Mouse (Mus musculus) stomach, embryonic 14.5 days (tissue): Measurements from ENCODE around the gene Slc24a4. TPM values are rescaled to one million over a fixed set of nuclear protein-coding genes. Genes with fewer than 3 reads are reported as not detected.

ENCODE experiments used
- ATAC-seq: fragments of 200-750 bp; cut with Nextera tagmentation; 2 replicates; pipeline ENCODE4 v1.8.0; 2017; ENCODE audit warnings: low read depth, moderate TSS enrichment; ENCODE audit not compliant: insufficient number of reproducible peaks, insufficient read depth, low FRiP score
- H3K27ac ChIP-seq: fragments of 300-500 bp; sonication (generic); 2 replicates; pipeline ENCODE4 v1.5.1; 2014; ENCODE audit warnings: mild to moderate bottlenecking, low read length, moderate library complexity, mixed read lengths
- H3K27me3 ChIP-seq: fragments of 300-500 bp; sonication (generic); 2 replicates; pipeline ENCODE4 v1.6.1; 2014; ENCODE audit warnings: low read length, control low read depth, mixed read lengths; ENCODE audit not compliant: control insufficient read depth, insufficient read depth
- H3K36me3 ChIP-seq: fragments of 300-500 bp; sonication (generic); 2 replicates; pipeline ENCODE4 v1.6.1; 2014; ENCODE audit warnings: mild to moderate bottlenecking, control low read depth, low read length, moderate library complexity, mixed read lengths; ENCODE audit not compliant: control insufficient read depth, insufficient read depth
- H3K4me1 ChIP-seq: fragments of 300-500 bp; sonication (generic); 2 replicates; pipeline ENCODE4 v1.6.1; 2014; ENCODE audit warnings: low read length, control low read depth, mixed read lengths; ENCODE audit not compliant: control insufficient read depth, insufficient read depth
- H3K4me2 ChIP-seq: fragments of 300-500 bp; sonication (generic); replicated peaks from 2 replicates; pipeline ENCODE4 v1.6.1; 2014; ENCODE audit warnings: low read depth, low read length, control low read depth
- H3K4me3 ChIP-seq: fragments of 300-500 bp; sonication (generic); 2 replicates; pipeline ENCODE4 v1.5.1; 2014; ENCODE audit warnings: low read depth, low read length, control low read depth
- H3K9ac ChIP-seq: fragments of 300-500 bp; sonication (generic); replicated peaks from 2 replicates; pipeline ENCODE4 v1.6.1; 2014; ENCODE audit warnings: low read depth, mild to moderate bottlenecking, control low read depth, low read length, moderate library complexity, mixed read lengths
- H3K9me3 ChIP-seq: fragments of 300-500 bp; sonication (generic); 2 replicates; pipeline ENCODE4 v1.6.1; 2016; ENCODE audit warnings: low read depth, low read length, control low read depth; ENCODE audit not compliant: control insufficient read depth
- WGBS: fragments of 180-500 bp; shearing (Covaris S2); extraction: QIAGEN DNeasy Blood & Tissue Kit; methylation state at CpG from one replicate; pipeline ENCODE4 v1.1.7; 2014; 5-methylcytosine and 5-hydroxymethylcytosine counted together
- polyA plus RNA-seq: library from polyadenylated mRNA; unstranded; fragments of >200 nt; fragmentation: Nextera tagmentation; extraction: Ambion mirVana; gene quantifications from 2 replicates; pipeline ENCODE4 v1.2.1, GENCODE M21; 2014

The Slc24a4 gene
- polyA plus RNA-seq, 1 experiment from 2014 or later = 0.26 TPM

- no peaks in the 10 kb centered on the region for H3K27me3 ChIP-seq
- no peaks in the 10 kb centered on the region for H3K36me3 ChIP-seq
- H3K9ac ChIP-seq = no peak overlapping the region
- no peak overlapping the region for H3K4me2 ChIP-seq
- WGBS = 90% methylated on average over 5 of the region's 5 CpGs
- H3K27ac ChIP-seq = no peak overlapping the region
- no peak for ATAC-seq
- no peak overlapping the region for H3K4me3 ChIP-seq
- no peaks in the 10 kb centered on the region for H3K9me3 ChIP-seq
- no peaks in the 10 kb centered on the region for H3K4me1 ChIP-seq
Measured at GRCm38 (mm10) chr12:102246226-102246625, 117.7 kb downstream of the Slc24a4 start.

GRCm38 (mm10) chr12:102248104-102248503 lies 119.6 kb downstream of the Slc24a4 start:
- Histone ChIP-seq H3K27ac (no peak overlapping the region), H3K4me2 (no peak overlapping the region), H3K36me3 (no peaks in the 10 kb centered on the region), H3K9ac (no peak overlapping the region), H3K4me1 (no peaks in the 10 kb centered on the region), H3K27me3 (no peaks in the 10 kb centered on the region), H3K4me3 (no peak overlapping the region), H3K9me3 (no peaks in the 10 kb centered on the region)
- 91% methylated on average over 6 of the region's 6 CpGs for WGBS
- no peak for ATAC-seq

- H3K27me3 ChIP-seq = no peaks in the 10 kb centered on the region
- 92% methylated on average over 4 of the region's 4 CpGs for WGBS
- H3K9me3 ChIP-seq = no peaks in the 10 kb centered on the region
- no peak for ATAC-seq
- H3K4me3 ChIP-seq = no peak overlapping the region
- H3K36me3 ChIP-seq = no peaks in the 10 kb centered on the region
- no peak overlapping the region for H3K27ac ChIP-seq
- H3K4me2 ChIP-seq = no peak overlapping the region
- no peak overlapping the region for H3K9ac ChIP-seq
- no peaks in the 10 kb centered on the region for H3K4me1 ChIP-seq
Measured at GRCm38 (mm10) chr12:102250316-102250715, 121.8 kb downstream of the Slc24a4 start.

GRCm38 (mm10) chr12:102251070-102251469 lies 122.5 kb downstream of the Slc24a4 start:
- Histone ChIP-seq H3K36me3 (no peaks in the 10 kb centered on the region), H3K4me1 (no peaks in the 10 kb centered on the region), H3K9ac (no peak overlapping the region), H3K27me3 (no peaks in the 10 kb centered on the region), H3K9me3 (no peaks in the 10 kb centered on the region), H3K27ac (no peak overlapping the region), H3K4me3 (no peak overlapping the region), H3K4me2 (no peak overlapping the region)
- WGBS = 76% methylated on average over 3 of the region's 3 CpGs
- no peak for ATAC-seq

GRCm38 (mm10) chr12:102251985-102252384 lies 123.5 kb downstream of the Slc24a4 start:
- 68% methylated on average over 3 of the region's 3 CpGs for WGBS
- no peak for ATAC-seq

GRCm38 (mm10) chr12:102252525-102252924 lies 124.0 kb downstream of the Slc24a4 start:
- Histone ChIP-seq H3K27ac (no peak overlapping the region), H3K4me1 (no peaks in the 10 kb centered on the region), H3K4me3 (no peak overlapping the region), H3K9me3 (no peaks in the 10 kb centered on the region), H3K9ac (no peak overlapping the region), H3K4me2 (no peak overlapping the region), H3K36me3 (no peaks in the 10 kb centered on the region), H3K27me3 (no peaks in the 10 kb centered on the region)
- ATAC-seq = no peak
- 66% methylated on average over 1 of the region's 1 CpGs for WGBS

More at GRCm38 (mm10) chr12:102251985-102252384, 123.5 kb downstream of the Slc24a4 start:
- Histone ChIP-seq H3K27ac (no peak overlapping the region), H3K4me3 (no peak overlapping the region), H3K4me1 (no peaks in the 10 kb centered on the region), H3K27me3 (no peaks in the 10 kb centered on the region), H3K4me2 (no peak overlapping the region), H3K9me3 (no peaks in the 10 kb centered on the region), H3K9ac (no peak overlapping the region), H3K36me3 (no peaks in the 10 kb centered on the region)

GRCm38 (mm10) chr12:102255012-102255411 lies 126.5 kb downstream of the Slc24a4 start:
- Histone ChIP-seq H3K9ac (no peak overlapping the region), H3K4me3 (no peak overlapping the region), H3K4me1 (no peaks in the 10 kb centered on the region), H3K27ac (no peak overlapping the region), H3K27me3 (no peaks in the 10 kb centered on the region), H3K9me3 (no peaks in the 10 kb centered on the region), H3K36me3 (no peaks in the 10 kb centered on the region), H3K4me2 (no peak overlapping the region)
- ATAC-seq = no peak

- H3K9ac ChIP-seq = no peak overlapping the region
- no peaks in the 10 kb centered on the region for H3K36me3 ChIP-seq
- H3K4me2 ChIP-seq = no peak overlapping the region
- H3K27me3 ChIP-seq = no peaks in the 10 kb centered on the region
- H3K9me3 ChIP-seq = no peaks in the 10 kb centered on the region
- no peaks in the 10 kb centered on the region for H3K4me1 ChIP-seq
- ATAC-seq = no peak
- no peak overlapping the region for H3K4me3 ChIP-seq
- no peak overlapping the region for H3K27ac ChIP-seq
- 77% methylated on average over 3 of the region's 3 CpGs for WGBS
Measured at GRCm38 (mm10) chr12:102258522-102259112, 130.1 kb downstream of the Slc24a4 start.

GRCm38 (mm10) chr12:102261933-102262396 lies 133.4 kb downstream of the Slc24a4 start:
- Histone ChIP-seq H3K27me3 (no peaks in the 10 kb centered on the region), H3K4me2 (no peak overlapping the region), H3K36me3 (no peaks in the 10 kb centered on the region), H3K9ac (no peak overlapping the region), H3K27ac (no peak overlapping the region; the same call in 1 of the 2 replicates), H3K9me3 (no peaks in the 10 kb centered on the region), H3K4me1 (no peaks in the 10 kb centered on the region), H3K4me3 (no peak overlapping the region)
- 0 out of 2 replicates have a peak, but pooled peaks have one; percentile 42 for ATAC-seq
- 31% methylated on average over 8 of the region's 8 CpGs for whole genome bisulfite sequencing
